20 mouse cellular contexts compared by ENCODE assay signal in the genomic region with DNA sequence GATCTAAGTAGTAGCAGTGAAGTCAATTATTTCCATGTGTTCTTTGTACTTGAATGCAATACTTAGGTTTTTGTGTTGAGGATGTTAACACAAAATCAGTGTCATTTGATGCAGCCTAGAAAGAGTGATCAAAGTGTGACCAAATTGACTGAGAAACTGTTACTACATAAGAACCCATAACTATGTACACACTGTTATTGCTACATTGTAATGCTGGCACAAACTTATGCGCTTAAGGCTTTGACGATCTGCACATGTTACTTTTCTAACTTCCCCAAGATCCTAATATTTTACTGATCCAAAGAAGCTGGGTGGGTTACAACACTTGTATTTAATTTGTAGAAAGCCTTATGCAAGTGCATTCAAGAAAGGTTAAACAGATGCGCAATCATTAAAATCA. TPM values are rescaled to one million over a fixed set of nuclear protein-coding genes. Genes with fewer than 3 reads are reported as not detected.
DNase-seq lines count a peak whose midpoint lies in the region; ATAC-seq and TF ChIP-seq lines count a peak whose summit lies in the region.
"Had no signal": no experiment of that assay in that cellular context is flagged by ENCODE, and none has a peak within 500 bp of the region (broad histone marks: within the 10 kb centered on the region; RNA-seq: fewer than 3 reads in every experiment).

No protein-coding gene starts in this region.

- H3K9ac ChIP-seq in lung, embryonic 16.5 days (ENCODE audit: low read length) = no peak overlapping the region
- H3K9ac ChIP-seq in lung, postnatal 0 days (replicated peaks; ENCODE audit: low read depth) = no peak overlapping the region

- ATAC-seq in lung, embryonic 16.5 days (ENCODE audit: low read depth) = peak; percentile 59; the same call in 1 of the 2 replicates
- ATAC-seq in lung, postnatal 0 days = peak; percentile 50; the same call in 1 of the 2 replicates
- ATAC-seq: activated CD4-positive, CD25-positive, alpha-beta regulatory T cell, adult 4 months; CD4-positive, CD25-positive, alpha-beta regulatory T cell, adult 4 months; Patski had no signal

- H3K4me1 ChIP-seq in lung, embryonic 16.5 days (replicated peaks; ENCODE audit: control insufficient read depth, insufficient read depth, low read length) = no peaks in the 10 kb centered on the region
- no peaks in the 10 kb centered on the region for H3K4me1 ChIP-seq in lung, postnatal 0 days (ENCODE audit: insufficient read depth, low read depth, low read length)

- no peaks in the 10 kb centered on the region for H3K27me3 ChIP-seq in lung, embryonic 16.5 days (ENCODE audit: control insufficient read depth, insufficient read depth, low read depth, low read length)
- H3K27me3 ChIP-seq in lung, postnatal 0 days (replicated peaks; ENCODE audit: insufficient read depth, low read length) = no peaks in the 10 kb centered on the region
- H3K27me3 ChIP-seq: Patski had no signal

- H3K36me3 ChIP-seq in lung, embryonic 16.5 days (ENCODE audit: control insufficient read depth, insufficient read depth, low read length) = no peaks in the 10 kb centered on the region
- no peaks in the 10 kb centered on the region for H3K36me3 ChIP-seq in lung, postnatal 0 days (ENCODE audit: insufficient read depth, low read length)
- H3K36me3 ChIP-seq: G1E had no signal

- no peak overlapping the region for H3K27ac ChIP-seq in lung, embryonic 16.5 days (ENCODE audit: low read length)
- H3K27ac ChIP-seq in lung, postnatal 0 days (ENCODE audit: low read length) = no peak overlapping the region

- no peak for TF ChIP-seq CTCF in lung, postnatal 0 days (IDR thresholded peaks at IDR 0.05)

- no peak overlapping the region for H3K4me3 ChIP-seq in lung, embryonic 16.5 days (ENCODE audit: low read length)
- no peak overlapping the region for H3K4me3 ChIP-seq in lung, postnatal 0 days (ENCODE audit: low read depth, low read length)

- TF ChIP-seq EP300 in lung, postnatal 0 days (IDR thresholded peaks at IDR 0.05) = no peak

- WGBS in lung, embryonic 16.5 days = 85% methylated on average over 3 of the region's 3 CpGs
- WGBS in lung, postnatal 0 days = 86% methylated on average over 3 of the region's 3 CpGs

- H3K4me2 ChIP-seq in lung, embryonic 16.5 days (ENCODE audit: low read depth, low read length) = no peak overlapping the region
- H3K4me2 ChIP-seq in lung, postnatal 0 days (replicated peaks; ENCODE audit: low read depth, low read length) = no peak overlapping the region

- H3K9me3 ChIP-seq in lung, embryonic 16.5 days (ENCODE audit: control insufficient read depth, low read length) = no peaks in the 10 kb centered on the region
- no peaks in the 10 kb centered on the region for H3K9me3 ChIP-seq in lung, postnatal 0 days (ENCODE audit: low read length)
- H3K9me3 ChIP-seq: G1E had no signal

- no peak for DNase-seq in lung, postnatal 14 days
- peak; percentile 68 for DNase-seq in lung, postnatal 0 days (ENCODE audit: low spot score)
- DNase-seq in lung, postnatal 10 days = no peak
- DNase-seq: adrenal gland, adult 2 months; adrenal gland, adult 8-10 months; adrenal gland, postnatal 10 days; adrenal gland, postnatal 14 days; adrenal gland, postnatal 25 days; adrenal gland, postnatal 36 days; B cell, adult 2 months; cerebellum, adult 11 months; cerebellum, adult 11-12 months; cerebellum, adult 18-20 months had no signal

RNA-seq across cellular contexts. Expression of a gene that starts 1.4 kb away (rescaled TPM):
- polyA plus RNA-seq in lung, embryonic 16.5 days (2015; fragmentation: Nextera tagmentation; extraction: Ambion mirVana) = not detected in 2 replicates
- polyA plus RNA-seq in lung, postnatal 0 days (2015; fragmentation: Nextera tagmentation; extraction: Ambion mirVana) = not detected in 2 replicates
- polyA plus RNA-seq: activated CD4-positive, CD25-positive, alpha-beta regulatory T cell, adult 4 months; adrenal gland, adult 2 months; brain, embryonic 14.5 days; C2C12; G1E had no signal

RNA-seq across cellular contexts. Expression of a gene that starts 43.0 kb away (rescaled TPM):
- polyA plus RNA-seq in lung, embryonic 16.5 days (2015; fragmentation: Nextera tagmentation; extraction: Ambion mirVana) = not detected in 2 replicates
- polyA plus RNA-seq in lung, postnatal 0 days (2015; fragmentation: Nextera tagmentation; extraction: Ambion mirVana) = not detected in 2 replicates
- polyA plus RNA-seq: activated CD4-positive, CD25-positive, alpha-beta regulatory T cell, adult 4 months; adrenal gland, adult 2 months; brain, embryonic 14.5 days; C2C12; CD4-positive, CD25-positive, alpha-beta regulatory T cell, adult 4 months; G1E; Patski had no signal
